Mouse (Mus musculus) kidney, adult 11 months (tissue): ENCODE data around the gene 4833427G06Rik.

Source experiments
- DNase-seq: peaks from one replicate; pipeline ENCODE4 v3.0.0; 2022

4833427G06Rik gene

DNA sequence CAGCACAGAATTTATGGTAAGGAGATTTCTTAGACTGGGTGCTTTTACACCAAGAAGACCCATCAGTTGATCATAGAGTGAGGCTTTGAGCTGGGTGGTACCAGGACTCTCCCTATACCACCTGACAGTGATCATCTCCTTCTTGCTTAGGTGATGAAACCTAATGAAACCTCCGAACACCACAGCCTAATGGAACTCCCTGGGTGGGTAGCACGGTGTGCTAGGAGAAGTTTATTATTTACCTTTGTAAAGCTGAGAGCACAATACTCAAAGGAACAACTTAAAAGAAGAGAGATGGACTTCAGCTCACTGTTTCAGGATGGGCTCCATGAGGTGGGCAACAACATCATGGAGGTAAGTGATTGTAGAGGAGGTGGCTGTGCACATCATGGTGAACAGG is 41.3 kb downstream of the 4833427G06Rik start, which contains the start of gene Btg4:
TSS of gene Btg4 (plus strand) at position 301 of the 400 bp plus-strand sequence.
- no peak for DNase-seq

DNA sequence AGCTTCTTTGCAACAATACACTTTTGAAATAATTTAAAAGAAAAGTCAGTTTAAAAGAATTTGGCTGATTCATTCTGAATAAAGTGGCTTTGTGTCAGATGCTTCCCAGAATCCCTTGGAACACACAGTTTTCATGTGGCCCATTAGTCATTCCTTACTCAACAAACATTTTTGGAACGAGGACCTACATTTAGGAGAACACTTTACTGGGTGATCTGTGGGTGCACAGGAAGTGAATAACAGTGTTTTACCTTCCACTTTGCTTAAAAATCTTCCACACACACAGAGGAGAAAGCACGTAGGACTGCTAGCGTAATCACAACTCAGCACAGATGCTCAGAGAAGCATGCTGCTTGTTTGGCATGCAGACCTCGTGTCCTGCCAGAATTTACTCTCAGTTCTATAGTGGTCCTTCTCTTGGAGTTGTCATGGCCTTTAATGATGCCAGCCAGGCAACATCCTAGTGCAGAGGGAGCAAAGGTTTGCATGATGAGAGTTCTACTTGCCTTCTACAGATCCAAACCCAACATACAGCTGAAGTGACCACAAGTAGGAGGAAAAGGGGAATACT is 42.8 kb downstream of the 4833427G06Rik start:
- no peak for DNase-seq

DNA sequence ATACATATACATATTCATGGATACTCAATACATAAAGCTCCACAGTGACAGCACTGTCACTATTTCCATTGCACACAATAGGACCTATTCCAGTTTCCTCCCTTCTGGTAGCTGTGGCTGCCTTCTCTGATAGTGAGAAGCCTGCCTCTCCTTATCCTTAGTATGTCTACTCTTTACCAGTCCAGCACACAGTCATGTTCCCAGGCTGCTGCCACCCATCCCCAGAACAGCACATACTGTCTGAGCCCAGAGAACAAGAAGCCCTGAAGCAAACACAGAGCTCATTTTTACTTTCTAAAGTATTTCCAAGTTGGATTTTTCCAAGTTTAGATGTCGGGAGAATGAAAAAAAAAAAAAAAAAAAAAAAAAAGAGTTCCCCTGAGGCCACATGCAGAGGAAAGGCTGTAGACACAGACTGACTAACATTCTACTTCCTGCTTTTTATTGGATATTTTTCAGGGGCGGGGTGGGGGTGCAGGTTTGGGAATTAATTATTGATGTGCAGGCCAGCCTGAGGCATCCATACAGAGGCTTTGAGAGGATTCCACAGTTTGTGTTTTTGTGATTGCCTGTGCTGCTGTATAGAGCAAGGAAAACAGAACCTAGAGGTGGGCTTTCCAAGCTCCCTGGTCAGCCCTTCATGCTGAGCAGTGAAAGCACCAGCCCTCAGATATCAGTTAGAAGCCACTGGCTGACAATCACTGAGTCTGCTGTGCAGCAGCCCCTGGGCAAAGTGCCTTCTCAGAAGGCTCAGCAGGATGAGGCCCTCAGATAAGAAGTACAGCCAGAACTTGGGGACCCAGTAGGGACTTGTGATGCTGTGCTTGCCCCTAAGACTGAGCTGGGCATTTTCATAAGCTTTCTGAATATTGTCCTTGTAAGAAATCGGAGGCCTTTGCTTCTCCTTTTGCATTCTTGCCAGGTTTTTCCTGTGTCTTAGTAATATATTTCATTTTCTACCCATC is 45.2 kb downstream of the 4833427G06Rik start:
- DNase-seq: peak; percentile 3

DNA sequence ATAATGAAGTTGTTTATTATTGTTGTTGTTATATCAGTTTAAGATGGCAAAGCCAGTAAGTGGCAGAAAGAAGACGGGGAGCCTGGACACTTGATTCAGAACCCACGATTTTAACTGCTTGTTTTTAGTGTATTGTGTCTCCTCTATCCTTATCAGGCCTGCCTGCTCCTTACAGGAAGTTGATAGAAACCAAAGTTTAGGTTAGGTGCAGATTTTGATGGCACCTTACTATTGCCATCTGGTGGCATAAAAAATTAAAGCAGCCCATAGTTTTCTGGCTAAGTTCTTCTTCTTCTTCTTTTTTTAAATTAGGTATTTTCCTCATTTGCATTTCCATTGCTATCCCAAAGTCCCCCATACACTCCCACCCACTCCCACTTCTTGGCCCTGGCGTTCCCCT is 49.7 kb downstream of the 4833427G06Rik start:
- no peak for DNase-seq

DNA sequence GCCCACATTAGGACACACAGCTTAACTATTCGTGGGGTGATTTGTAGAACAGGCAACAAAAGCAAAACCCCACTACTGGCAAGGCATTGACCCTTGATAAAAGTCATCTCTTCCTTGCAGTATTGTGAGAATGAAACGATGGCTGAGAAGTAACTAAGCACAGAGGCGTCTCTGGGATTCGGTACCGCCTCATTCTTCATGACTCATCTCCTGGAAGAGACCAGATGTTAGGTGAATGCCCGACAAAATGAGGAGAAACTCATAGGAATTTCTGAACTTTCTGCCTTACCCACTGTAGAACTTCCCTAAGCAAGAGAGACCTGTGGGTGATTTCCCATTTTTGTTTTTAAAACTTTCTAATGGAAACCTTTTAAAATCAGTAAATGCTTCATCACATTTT is 59.7 kb downstream of the 4833427G06Rik start:
- DNase-seq: no peak

DNA sequence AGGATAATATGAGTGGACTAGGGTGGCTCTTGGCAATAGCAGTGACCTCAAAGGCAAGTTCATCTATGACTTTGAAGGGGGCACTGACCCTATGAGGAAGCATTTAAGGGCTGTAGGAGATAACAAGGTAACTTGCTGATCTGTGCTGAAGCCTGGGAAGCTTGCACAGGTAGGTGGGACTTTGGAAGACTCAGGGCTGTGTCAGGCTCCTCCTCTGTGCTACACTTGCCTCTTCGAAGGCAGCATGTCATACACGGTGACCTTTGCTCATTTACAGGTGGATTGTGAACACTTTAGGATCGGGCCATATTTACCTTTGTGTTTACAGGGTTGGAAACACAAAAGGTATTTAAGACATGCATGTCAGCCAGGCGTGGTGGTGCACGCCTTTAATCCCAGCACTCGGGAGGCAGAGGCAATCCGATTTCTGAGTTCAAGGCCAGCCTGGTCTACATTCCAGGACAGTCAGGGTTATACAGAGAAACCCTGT is 60.3 kb downstream of the 4833427G06Rik start:
- no peak for DNase-seq

DNA sequence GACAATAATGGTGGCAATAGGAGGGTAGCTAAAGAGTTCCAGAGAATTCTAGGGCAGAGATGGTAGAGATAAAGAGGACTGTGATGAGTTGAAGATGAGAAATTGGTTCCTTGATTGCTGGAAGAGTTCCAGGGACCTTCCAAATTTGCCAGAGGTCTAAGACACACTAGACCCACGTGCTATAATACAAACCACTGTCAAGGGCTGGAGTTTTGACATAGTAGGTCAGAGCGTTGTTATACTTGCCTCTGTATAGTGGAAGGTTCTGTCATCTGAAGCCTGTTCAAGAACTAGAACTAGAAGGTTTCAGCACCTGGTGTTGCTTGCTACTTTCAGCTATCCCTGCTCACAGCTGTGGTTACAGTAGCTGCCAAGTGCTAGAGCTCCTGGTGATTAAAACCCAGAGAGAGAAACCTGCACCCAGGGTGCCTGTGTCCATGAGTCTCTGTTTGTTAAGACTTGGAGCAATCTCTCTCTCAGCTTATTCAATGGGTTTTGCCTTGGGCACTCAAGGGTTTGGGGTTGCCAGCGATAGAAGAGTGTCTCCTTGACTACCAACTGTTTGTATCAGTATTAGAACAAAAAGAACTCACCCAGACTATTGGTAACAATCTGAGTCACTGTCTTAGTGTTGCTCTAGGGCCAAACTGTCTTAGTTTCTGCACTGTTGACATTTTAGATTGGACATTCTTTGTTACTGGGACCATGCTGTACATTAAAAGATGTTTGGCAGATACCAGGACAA is 68.9 kb downstream of the 4833427G06Rik start:
- DNase-seq: no peak

DNA sequence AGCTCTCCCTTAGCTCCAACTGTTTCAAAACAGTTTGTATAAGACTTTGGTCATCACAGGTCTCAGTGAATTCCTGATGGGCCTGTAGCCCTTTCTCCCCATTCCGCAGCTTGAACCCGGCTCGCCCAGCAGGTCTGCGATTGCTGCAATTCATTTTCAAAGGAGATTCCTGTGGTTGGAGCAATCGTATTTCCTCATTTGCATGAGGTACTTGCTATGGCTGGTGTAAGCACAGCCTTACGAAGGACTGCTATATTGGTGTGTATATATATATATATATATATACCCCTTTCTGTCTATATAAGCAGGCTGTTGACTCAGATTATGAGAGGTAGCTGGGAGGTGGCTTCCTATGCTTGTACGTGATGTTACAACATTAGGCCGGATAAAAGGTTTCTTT is 69.6 kb downstream of the 4833427G06Rik start:
- no peak for DNase-seq

DNA sequence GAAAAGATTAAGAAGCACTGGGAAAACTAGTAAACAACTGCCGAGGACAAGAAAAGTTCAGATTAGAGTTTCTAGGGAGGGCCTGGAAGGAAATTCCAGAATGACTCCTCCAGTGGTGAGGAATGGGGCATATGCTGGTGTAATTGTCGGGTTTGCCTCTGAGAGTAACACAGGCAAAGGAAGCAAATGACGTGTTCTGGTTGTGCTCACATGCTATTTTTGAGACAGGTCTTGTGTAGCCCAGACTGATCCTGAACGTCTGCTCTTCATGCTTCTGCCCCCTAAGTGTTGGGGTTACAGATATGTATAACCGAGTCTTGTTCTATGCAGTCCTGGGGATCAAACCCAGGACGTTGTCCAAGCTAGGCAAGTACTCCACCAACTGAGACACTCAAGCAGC is 70.3 kb downstream of the 4833427G06Rik start:
- no peak for DNase-seq
